Mouse (Mus musculus) stomach, postnatal 0 days (tissue): ENCODE results near the gene Hes5.

Source experiments
- CTCF ChIP-seq: IDR thresholded peaks from 2 replicates; pipeline ENCODE4 v1.5.1; 2016; ENCODE audit warnings: antibody characterized with exemption, low read depth, mild to moderate bottlenecking, moderate library complexity
- EP300 ChIP-seq: optimal IDR thresholded peaks from 2 replicates; pipeline ENCODE3; 2016; ENCODE audit warnings: antibody characterized with exemption

DNA sequence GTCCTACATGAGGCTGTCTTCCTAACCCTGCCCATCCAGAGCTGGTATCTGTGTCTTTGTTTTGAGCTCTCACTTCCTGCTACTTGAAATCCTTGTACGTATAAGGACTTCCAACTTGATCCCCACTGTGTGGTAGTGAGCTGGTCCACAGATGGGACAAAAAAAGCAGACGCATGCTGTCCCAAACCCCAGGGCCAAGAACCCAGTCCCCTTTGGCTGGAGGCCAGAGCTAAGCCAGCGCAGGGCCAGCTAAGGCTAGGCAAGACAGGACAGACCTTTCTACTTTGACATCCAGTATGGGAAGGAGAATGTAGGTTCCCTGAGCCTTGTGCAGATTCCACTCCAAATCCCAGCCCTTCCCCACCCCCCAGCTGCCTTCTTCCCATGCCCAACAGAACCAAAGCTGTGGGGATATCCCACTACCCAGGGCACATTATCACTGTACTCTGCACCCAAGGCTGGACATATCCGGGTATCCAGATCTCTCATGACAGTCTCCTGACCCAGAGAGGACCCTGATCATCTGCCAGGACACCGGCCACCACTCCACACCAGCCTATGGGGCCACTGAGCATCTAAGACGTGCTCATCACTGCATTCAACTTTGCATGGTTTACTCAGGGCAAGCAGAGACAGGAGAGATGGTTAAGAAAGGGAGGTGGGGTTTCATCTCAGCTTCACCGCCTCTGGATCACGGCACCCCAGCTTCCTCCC lies 50.7 kb downstream of the Hes5 start:
- TF ChIP-seq CTCF (no peak), EP300 (no peak)
